Mouse (Mus musculus): Measurements from ENCODE around the gene Uba7. TPM values are rescaled to one million over a fixed set of nuclear protein-coding genes. Genes with fewer than 3 reads are reported as not detected.

Gene Uba7
- total and polyA plus RNA-seq, 2 experiments from 2014 or later = 1.9 to 5.0 TPM

DNA sequence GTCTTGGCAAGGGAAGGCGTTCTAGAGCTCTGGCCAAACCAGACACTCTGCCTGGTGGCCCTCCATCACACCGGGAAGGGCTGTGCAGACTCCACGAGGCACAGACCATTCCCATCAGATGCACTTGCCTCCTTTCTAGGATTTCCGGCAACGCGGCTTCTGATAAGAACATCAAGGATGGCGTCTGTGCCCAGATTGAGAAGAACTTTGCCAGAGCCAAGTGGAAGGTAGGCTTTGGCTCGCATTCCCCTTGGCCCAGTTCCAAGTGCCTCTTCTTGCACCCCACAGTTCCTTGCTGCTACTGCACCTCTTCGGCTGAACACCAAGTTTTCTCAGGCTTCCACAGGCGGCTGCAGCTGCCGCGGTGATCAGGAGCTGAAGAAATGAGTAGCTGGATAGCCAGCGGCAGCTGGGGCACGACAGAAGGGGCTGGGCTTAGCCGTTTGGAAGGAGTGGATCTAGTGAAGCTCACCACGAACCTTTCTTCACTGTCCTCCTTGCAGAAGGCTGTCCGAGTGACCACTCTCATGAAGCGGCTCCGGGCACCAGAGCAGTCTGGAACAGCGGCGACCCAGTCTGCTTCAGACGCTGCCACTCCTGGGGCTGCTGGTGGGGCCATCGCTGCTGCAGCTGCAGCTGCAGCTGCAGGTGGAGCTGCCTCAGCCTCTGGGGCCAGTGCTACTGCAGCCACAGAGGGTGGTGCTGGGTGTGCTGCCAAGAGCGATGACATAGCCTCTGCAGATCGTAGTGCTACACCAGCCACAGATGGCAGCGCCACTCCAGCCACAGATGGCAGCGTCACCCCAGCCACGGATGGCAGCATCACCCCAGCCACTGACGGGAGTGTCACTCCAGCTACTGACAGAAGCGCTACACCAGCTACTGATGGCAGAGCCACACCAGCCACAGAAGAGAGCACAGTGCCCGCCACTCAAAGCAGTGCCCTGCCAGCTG, 27.8 kb upstream of the Uba7 start:
- Histone ChIP-seq H3K4me1 (ENCODE audit: insufficient read depth, low read length) (no peaks in the 10 kb centered on the region), H3K4me2 (ENCODE audit: low read depth, low read length, poor library complexity, severe bottlenecking) (no peak overlapping the region), H3K9me3 (ENCODE audit: low read length) (no peaks in the 10 kb centered on the region), H3K27ac (ENCODE audit: low read depth, low read length) (no peak overlapping the region), H3K9ac (replicated peaks; ENCODE audit: low read length, poor library complexity, severe bottlenecking) (no peak overlapping the region), H3K4me3 (ENCODE audit: low read depth, low read length) (no peak overlapping the region), H3K27me3 (ENCODE audit: insufficient read depth, low read length) (no peaks in the 10 kb centered on the region), H3K36me3 (ENCODE audit: insufficient read depth, low read length) (peaks cover 29% of the 10 kb centered on the region)
- WGBS = 92% methylated on average over 31 of the region's 31 CpGs
- TF ChIP-seq CTCF (IDR thresholded peaks at IDR 0.05) = no peak
- ATAC-seq (ENCODE audit: low FRiP score) = no peak
- peak; percentile 44 for DNase-seq (ENCODE audit: low spot score)

DNA sequence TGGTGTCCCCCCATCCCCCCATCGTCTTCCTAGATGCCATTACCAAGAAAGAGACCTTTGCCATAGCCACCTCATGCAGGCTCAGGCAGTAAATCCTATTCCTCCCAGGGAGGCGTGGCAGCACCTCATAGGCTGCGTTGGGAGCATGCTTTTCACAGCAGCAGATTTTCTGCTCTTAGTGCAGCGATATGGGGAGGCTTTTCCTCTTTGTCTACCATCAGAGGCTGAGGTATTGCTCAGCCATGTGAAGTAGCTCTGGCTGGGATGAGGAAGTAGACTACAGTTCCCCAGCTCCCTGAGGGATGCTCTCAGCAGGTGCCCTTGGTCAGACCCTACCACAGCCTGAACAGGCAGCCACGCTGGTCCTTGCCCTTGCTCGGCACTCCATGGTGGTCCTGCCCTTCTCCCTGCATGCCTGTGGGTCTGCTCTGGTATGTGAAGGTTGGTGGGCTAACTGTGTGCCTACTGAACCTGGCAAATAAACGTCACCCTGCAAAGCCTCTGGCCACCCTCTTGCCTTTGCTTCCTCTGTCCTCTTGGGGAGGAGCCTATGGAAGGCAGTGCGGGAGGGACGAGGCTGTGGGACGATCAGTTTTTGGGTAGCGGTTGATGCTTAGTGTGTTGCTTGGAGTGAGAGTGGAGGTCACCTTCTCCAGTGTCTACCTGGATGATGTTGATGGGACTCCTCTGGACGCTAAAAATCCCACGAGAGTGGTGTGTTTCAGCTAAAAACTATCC, 26.0 kb upstream of the Uba7 start:
- no peaks in the 10 kb centered on the region for H3K27me3 ChIP-seq (ENCODE audit: insufficient read depth, low read length)
- H3K27ac ChIP-seq (ENCODE audit: low read depth, low read length) = no peak overlapping the region
- no peak overlapping the region for H3K4me2 ChIP-seq (ENCODE audit: low read depth, low read length, poor library complexity, severe bottlenecking)
- DNase-seq (ENCODE audit: low spot score) (no peak), ATAC-seq (ENCODE audit: low FRiP score) (no peak)
- H3K9ac ChIP-seq (replicated peaks; ENCODE audit: low read length, poor library complexity, severe bottlenecking) = no peak overlapping the region
- peaks cover 29% of the 10 kb centered on the region for H3K36me3 ChIP-seq (ENCODE audit: insufficient read depth, low read length)
- H3K9me3 ChIP-seq (ENCODE audit: low read length) = no peaks in the 10 kb centered on the region
- WGBS = 76% methylated on average over 13 of the region's 13 CpGs
- TF ChIP-seq CTCF (IDR thresholded peaks at IDR 0.05) = no peak
- H3K4me1 ChIP-seq (ENCODE audit: insufficient read depth, low read length) = no peaks in the 10 kb centered on the region
- no peak overlapping the region for H3K4me3 ChIP-seq (ENCODE audit: low read depth, low read length)

DNA sequence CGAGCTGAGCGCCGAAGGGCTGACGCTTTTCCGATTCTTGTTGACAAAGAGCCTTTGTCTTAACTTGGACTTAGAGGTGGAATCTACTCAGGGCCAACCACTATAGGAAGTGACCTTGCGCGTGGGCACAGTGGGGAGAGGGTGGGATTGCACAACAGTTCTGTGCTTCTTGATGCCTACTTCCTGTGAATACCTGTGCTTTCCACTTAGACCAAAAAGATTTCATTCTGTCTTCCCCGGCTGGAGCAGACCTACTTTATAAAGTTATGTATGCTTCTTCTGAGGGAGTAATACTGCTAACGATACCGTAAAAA, 25.4 kb upstream of the Uba7 start, which contains the start of gene Traip:
Traip (plus strand) TSS at position 215 of the 314 bp plus-strand sequence.
- Histone ChIP-seq H3K36me3 (ENCODE audit: insufficient read depth, low read length) (peaks cover 29% of the 10 kb centered on the region), H3K27me3 (ENCODE audit: insufficient read depth, low read length) (no peaks in the 10 kb centered on the region), H3K9ac (replicated peaks; ENCODE audit: low read length, poor library complexity, severe bottlenecking) (peak within 1 kb of the TSS; percentile 29; the same call in 1 of the 2 replicates), H3K4me1 (ENCODE audit: insufficient read depth, low read length) (no peaks in the 10 kb centered on the region), H3K27ac (ENCODE audit: low read depth, low read length) (peak within 1 kb of the TSS; percentile 70), H3K4me2 (ENCODE audit: low read depth, low read length, poor library complexity, severe bottlenecking) (peak within 1 kb of the TSS; percentile 63), H3K4me3 (ENCODE audit: low read depth, low read length) (peak within 1 kb of the TSS; percentile 49), H3K9me3 (ENCODE audit: low read length) (no peaks in the 10 kb centered on the region)
- no peak for TF ChIP-seq CTCF (IDR thresholded peaks at IDR 0.05)
- WGBS = 92% methylated on average over 10 of the region's 10 CpGs
- DNase-seq (ENCODE audit: low spot score) = no peak
- ATAC-seq (ENCODE audit: low FRiP score) = no peak

DNA sequence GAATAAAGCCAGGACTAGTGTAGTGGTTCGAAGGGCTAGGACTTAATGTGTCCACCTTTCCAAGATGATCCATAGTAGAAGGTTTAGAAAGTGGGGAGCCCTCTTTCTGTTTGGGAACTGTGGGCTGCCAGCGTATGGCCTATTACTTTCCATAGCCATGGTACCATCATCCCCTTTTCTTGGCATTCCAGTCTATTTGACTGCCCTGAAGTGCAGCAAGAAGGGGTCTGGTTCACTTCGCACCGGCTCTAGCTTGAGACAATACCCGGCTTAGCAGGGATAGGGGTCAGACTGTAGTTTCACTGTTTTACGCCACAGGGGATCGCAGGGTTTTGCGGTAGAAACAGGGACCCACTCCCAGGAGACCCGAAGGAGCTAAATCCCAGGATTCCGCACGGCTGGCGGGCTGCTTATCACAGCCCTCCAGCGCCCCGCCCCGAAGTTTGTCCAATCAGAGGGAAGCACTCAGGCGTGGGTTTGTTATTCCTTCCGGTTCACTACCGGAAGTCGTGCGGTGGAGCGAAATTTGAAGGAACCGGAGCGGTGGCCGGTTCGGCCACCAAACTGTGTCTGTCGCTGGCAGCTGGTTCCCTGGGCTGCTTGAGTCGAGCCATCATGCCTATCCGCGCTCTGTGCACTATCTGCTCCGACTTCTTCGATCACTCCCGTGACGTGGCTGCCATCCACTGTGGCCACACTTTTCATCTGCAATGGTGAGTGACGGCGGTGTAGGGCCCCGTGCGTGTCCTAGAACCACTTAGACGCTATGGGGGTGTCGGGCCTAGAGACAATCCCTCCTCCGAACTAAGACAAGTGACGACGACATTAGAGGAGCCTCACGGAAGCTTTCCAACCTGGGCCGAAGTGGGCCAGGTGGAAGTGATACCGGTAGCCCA, 24.6 kb upstream of the Uba7 start:
- TF ChIP-seq CTCF (IDR thresholded peaks at IDR 0.05) = no peak
- ATAC-seq (ENCODE audit: low FRiP score) (peak; percentile 90), DNase-seq (ENCODE audit: low spot score) (peak; percentile 95)
- H3K4me1 ChIP-seq (ENCODE audit: insufficient read depth, low read length) = no peaks in the 10 kb centered on the region
- H3K9ac ChIP-seq (replicated peaks; ENCODE audit: low read length, poor library complexity, severe bottlenecking) = peak overlapping the region; percentile 29; the same call in 1 of the 2 replicates
- H3K4me2 ChIP-seq (ENCODE audit: low read depth, low read length, poor library complexity, severe bottlenecking) = peak overlapping the region; percentile 63
- 13% methylated on average over 45 of the region's 45 CpGs for WGBS
- peak overlapping the region; percentile 70 for H3K27ac ChIP-seq (ENCODE audit: low read depth, low read length)
- peak overlapping the region; percentile 49 for H3K4me3 ChIP-seq (ENCODE audit: low read depth, low read length)
- H3K9me3 ChIP-seq (ENCODE audit: low read length) = no peaks in the 10 kb centered on the region
- peaks cover 26% of the 10 kb centered on the region for H3K36me3 ChIP-seq (ENCODE audit: insufficient read depth, low read length)
- H3K27me3 ChIP-seq (ENCODE audit: insufficient read depth, low read length) = no peaks in the 10 kb centered on the region

DNA sequence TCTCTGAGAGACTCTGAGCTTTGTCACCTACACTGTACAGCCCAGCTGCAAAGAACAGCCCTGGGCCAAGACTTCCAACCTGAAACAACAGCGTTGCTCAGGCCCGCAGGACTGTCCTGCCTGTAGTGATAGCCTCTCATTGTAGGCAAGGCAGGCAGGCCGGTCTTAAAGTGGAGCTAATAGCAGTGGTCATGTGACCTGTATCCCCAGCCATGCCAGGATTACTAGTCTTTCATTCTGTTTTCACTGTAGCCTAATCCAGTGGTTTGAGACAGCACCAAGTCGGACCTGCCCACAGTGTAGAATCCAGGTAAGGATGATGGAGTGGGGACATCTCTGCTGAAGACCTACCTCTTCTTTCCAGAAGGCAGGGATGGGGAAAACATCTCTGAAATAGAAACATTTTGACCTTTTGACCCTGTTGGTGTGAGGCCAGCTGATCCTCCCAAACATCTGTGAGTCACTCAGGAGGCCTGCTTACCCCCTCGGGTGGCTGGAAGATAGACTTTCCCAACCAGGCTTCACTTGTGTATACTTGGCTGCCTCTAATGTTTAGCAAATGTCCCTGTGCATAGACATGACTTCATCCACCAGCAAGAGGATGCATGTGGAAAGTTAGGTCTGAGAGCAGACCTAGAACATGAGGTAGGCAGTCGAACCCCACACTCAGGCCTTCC, 19.6 kb upstream of the Uba7 start:
- H3K4me1 ChIP-seq (ENCODE audit: insufficient read depth, low read length) = 0 out of 2 replicates have a peak, but pooled peaks cover 7% of the 10 kb centered on the region
- WGBS = 82% methylated on average over 6 of the region's 6 CpGs

More for the DNA sequence above, 19.6 kb upstream of the Uba7 start:
- H3K9me3 ChIP-seq (ENCODE audit: low read length) = no peaks in the 10 kb centered on the region
- ATAC-seq (ENCODE audit: low FRiP score) (no peak), DNase-seq (ENCODE audit: low spot score) (no peak)
- H3K9ac ChIP-seq (replicated peaks; ENCODE audit: low read length, poor library complexity, severe bottlenecking) = no peak overlapping the region
- no peak overlapping the region for H3K4me3 ChIP-seq (ENCODE audit: low read depth, low read length)
- H3K4me2 ChIP-seq (ENCODE audit: low read depth, low read length, poor library complexity, severe bottlenecking) = no peak overlapping the region
- H3K27ac ChIP-seq (ENCODE audit: low read depth, low read length) = no peak overlapping the region
- no peaks in the 10 kb centered on the region for H3K27me3 ChIP-seq (ENCODE audit: insufficient read depth, low read length)
- H3K36me3 ChIP-seq (ENCODE audit: insufficient read depth, low read length) = no peaks in the 10 kb centered on the region; the same call in 1 of the 2 replicates
- no peak for TF ChIP-seq CTCF (IDR thresholded peaks at IDR 0.05)

Data from midbrain, postnatal 0 days (tissue).